Mouse (Mus musculus): Measurements from ENCODE around the gene Ptpn12. TPM values are rescaled to one million over a fixed set of nuclear protein-coding genes. Genes with fewer than 3 reads are reported as not detected.
"Not testable (repeated sequence)": the region's sequence is repeated elsewhere in the genome, so short reads cannot be mapped to it uniquely, and the experiment has no call there.

Ptpn12 gene
- polyA plus RNA-seq, 1 experiment from 2014 or later: 24.9 TPM

- no peak overlapping the region for H3K4me3 ChIP-seq (replicated peaks)
- peaks cover 32% of the 10 kb centered on the region for H3K4me1 ChIP-seq
- H3K27me3 ChIP-seq: no peaks in the 10 kb centered on the region
- no peaks in the 10 kb centered on the region for H3K9me3 ChIP-seq (replicated peaks)
- no peak for ATAC-seq (replicated peaks; ENCODE audit: low FRiP score)
- H3K9ac ChIP-seq: no peak overlapping the region
- no peaks in the 10 kb centered on the region for H3K36me3 ChIP-seq
- H3K4me2 ChIP-seq: no peak overlapping the region
- peak overlapping the region; percentile 43; the same call in 1 of the 2 replicates for H3K27ac ChIP-seq
- WGBS: 66% methylated on average over 13 of the region's 13 CpGs
Measured at GRCm38 (mm10) chr5:20944961-20945748, 110.6 kb downstream of the Ptpn12 start.

DNA sequence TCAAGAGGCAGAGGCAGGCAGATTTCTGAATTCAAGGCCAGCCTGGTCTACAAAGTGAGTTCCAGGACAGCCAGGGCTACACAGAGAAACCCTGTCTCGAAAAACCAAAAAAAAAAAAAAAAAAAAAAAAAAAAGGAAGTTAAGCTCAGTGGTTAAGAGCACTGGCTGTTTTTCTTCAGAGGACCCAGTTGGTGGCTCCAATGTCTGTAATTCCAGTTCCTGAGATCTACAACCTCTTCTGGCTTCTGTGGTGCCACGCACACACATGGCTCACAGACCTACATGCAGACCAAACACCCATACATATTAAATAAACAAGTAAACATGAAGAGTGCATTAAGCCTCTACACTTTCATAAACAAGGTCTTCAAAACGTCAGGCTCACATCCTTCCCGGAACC is 111.9 kb downstream of the Ptpn12 start:
- WGBS: 78% methylated on average over 3 of the region's 4 CpGs
- H3K27me3 ChIP-seq; H3K27ac ChIP-seq; H3K9ac ChIP-seq; H3K36me3 ChIP-seq; H3K4me2 ChIP-seq; ATAC-seq (replicated peaks; ENCODE audit: low FRiP score); H3K9me3 ChIP-seq (replicated peaks); H3K4me3 ChIP-seq (replicated peaks): not testable (repeated sequence)
- H3K4me1 ChIP-seq: peaks cover 30% of the 10 kb centered on the region

DNA sequence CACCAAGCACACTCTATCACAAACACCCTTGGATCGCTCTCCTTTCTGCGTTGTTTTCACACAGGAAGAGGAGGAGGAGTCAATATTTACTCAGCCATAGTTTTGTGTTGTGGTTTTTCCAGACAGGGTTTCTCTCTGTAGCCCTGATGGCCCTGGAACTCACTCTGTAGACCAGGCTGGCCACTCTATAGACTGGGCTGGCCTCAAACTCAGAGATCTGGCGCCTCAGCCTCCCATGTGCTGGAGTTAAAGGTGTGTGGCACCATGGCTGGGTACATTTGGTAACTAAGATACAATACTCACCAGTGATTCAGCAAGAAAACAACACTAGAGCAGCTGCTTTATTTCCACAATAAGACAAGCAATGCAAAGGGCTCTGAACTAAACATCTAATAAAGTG is 113.2 kb downstream of the Ptpn12 start:
- Histone ChIP-seq H3K27ac (no peak overlapping the region), H3K4me1 (peaks cover 30% of the 10 kb centered on the region), H3K9ac (no peak overlapping the region), H3K9me3 (replicated peaks) (no peaks in the 10 kb centered on the region), H3K27me3 (no peaks in the 10 kb centered on the region), H3K4me3 (replicated peaks) (no peak overlapping the region), H3K36me3 (no peaks in the 10 kb centered on the region), H3K4me2 (no peak overlapping the region)
- ATAC-seq (replicated peaks; ENCODE audit: low FRiP score): no peak
- WGBS: 83% methylated on average over 3 of the region's 3 CpGs

DNA sequence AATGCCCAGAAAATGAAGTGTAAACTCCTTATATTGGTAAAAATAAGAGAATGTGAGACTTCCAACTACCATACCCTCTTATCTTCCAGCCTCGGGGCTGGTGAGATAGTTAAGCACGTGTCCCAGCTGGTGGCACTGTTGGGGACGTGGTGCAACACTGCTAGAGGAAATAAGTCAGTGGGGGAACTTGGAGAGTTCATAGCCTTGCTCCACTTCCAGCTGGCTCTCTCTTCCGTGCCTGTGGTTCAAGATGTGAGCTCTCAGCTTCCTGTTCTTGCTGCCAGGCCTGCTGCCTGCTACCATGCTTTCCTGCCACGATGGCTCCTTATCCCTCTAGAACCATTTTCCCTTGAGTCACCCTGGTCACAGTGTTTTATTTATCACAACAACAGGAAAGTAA is 114.5 kb downstream of the Ptpn12 start:
- Histone ChIP-seq H3K4me3 (replicated peaks) (no peak overlapping the region), H3K27ac (no peak overlapping the region), H3K4me2 (no peak overlapping the region), H3K36me3 (no peaks in the 10 kb centered on the region), H3K9ac (no peak overlapping the region), H3K9me3 (replicated peaks) (no peaks in the 10 kb centered on the region), H3K27me3 (no peaks in the 10 kb centered on the region), H3K4me1 (peaks cover 28% of the 10 kb centered on the region)
- 0 out of 2 replicates have a peak, but pooled peaks have one; percentile 41 for ATAC-seq (replicated peaks; ENCODE audit: low FRiP score)
- 56% methylated on average over 5 of the region's 5 CpGs for WGBS

DNA sequence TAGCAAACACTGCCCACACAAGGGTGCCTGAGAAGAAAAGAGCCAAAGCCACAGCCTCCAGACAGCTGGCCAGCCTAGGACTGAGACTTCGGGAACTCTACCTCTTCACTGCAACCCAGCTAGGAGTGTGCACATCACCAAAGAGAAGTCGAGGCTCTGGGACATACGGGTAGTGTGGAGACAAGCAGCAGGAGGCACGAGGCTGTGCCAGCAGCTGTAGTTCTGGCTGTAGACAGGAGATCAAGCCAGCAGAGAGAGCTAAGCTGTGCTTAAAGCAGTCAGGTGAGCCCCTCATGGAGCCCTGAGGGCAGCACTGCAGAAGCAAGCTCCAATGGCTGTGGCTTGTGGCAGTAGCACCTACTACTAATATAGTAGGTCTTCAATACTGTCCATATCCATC is 115.0 kb downstream of the Ptpn12 start:
- ATAC-seq (replicated peaks; ENCODE audit: low FRiP score): no peak
- no peak overlapping the region for H3K4me2 ChIP-seq
- H3K9me3 ChIP-seq (replicated peaks): no peaks in the 10 kb centered on the region
- H3K4me3 ChIP-seq (replicated peaks): no peak overlapping the region
- H3K36me3 ChIP-seq: no peaks in the 10 kb centered on the region
- WGBS: 85% methylated on average over 4 of the region's 4 CpGs
- H3K27me3 ChIP-seq: no peaks in the 10 kb centered on the region
- no peak overlapping the region for H3K27ac ChIP-seq
- H3K4me1 ChIP-seq: peaks cover 32% of the 10 kb centered on the region
- H3K9ac ChIP-seq: no peak overlapping the region

DNA sequence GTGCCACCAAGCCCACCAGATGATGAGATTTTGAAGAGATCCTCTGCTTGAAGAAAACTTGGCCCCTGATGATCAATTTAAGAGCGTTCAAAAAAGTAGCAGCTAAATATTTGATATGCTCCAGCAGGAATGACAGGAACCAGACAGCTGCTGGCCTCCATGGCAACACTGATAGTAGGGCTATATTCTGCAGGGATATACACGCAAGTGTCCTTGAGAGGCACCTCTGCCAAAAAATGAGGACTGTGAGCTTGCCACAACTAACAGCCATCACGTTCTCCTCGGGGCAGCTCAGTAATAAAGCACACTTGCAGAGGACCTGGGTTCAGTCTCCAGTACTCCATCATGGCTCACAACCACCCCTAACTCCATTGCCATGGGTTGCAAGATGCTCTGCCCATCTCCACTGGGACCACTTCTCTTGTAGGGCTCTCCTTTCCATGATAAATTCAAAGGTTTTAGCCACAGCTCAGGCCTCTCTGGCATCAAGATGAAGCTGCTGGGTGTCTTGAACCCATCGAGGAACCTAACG is 115.6 kb downstream of the Ptpn12 start:
- Histone ChIP-seq H3K4me1 (peaks cover 30% of the 10 kb centered on the region), H3K27me3 (no peaks in the 10 kb centered on the region), H3K4me2 (no peak overlapping the region), H3K36me3 (no peaks in the 10 kb centered on the region), H3K27ac (no peak overlapping the region), H3K4me3 (replicated peaks) (no peak overlapping the region), H3K9ac (no peak overlapping the region), H3K9me3 (replicated peaks) (no peaks in the 10 kb centered on the region)
- ATAC-seq (replicated peaks; ENCODE audit: low FRiP score): no peak
- 93% methylated on average over 6 of the region's 6 CpGs for whole genome bisulfite sequencing

GRCm38 (mm10) chr5:20938523-20938922 is 117.2 kb downstream of the Ptpn12 start:
- H3K27me3 ChIP-seq: no peaks in the 10 kb centered on the region
- no peaks in the 10 kb centered on the region for H3K9me3 ChIP-seq (replicated peaks)
- no peak overlapping the region for H3K9ac ChIP-seq
- H3K27ac ChIP-seq: peak overlapping the region; percentile 23; the same call in 1 of the 2 replicates
- H3K4me1 ChIP-seq: peaks cover 28% of the 10 kb centered on the region
- H3K4me2 ChIP-seq: no peak overlapping the region
- no peak overlapping the region for H3K4me3 ChIP-seq (replicated peaks)
- WGBS: 73% methylated on average over 5 of the region's 5 CpGs
- H3K36me3 ChIP-seq: no peaks in the 10 kb centered on the region
- 0 out of 2 replicates have a peak, but pooled peaks have one; percentile 31 for ATAC-seq (replicated peaks; ENCODE audit: low FRiP score)

Other genes starting within 250 kb of the Ptpn12 start
- 14.9 and 17.2 TPM in 2 replicates for gene Phtf2, start 173.8 kb downstream of the Ptpn12 start, polyA plus RNA-seq (2015; fragmentation: Nextera tagmentation; extraction: Ambion mirVana)
- 51.2 and 55.6 TPM in 2 replicates for gene Tmem60, start 173.7 kb downstream of the Ptpn12 start, polyA plus RNA-seq (2015; fragmentation: Nextera tagmentation; extraction: Ambion mirVana)
- gene Rsbn1l, start 99.5 kb downstream of the Ptpn12 start, polyA plus RNA-seq (2015; fragmentation: Nextera tagmentation; extraction: Ambion mirVana): 5.6 and 6.4 TPM in 2 replicates
- gene Gsap, start 130.3 kb upstream of the Ptpn12 start, polyA plus RNA-seq (2015; fragmentation: Nextera tagmentation; extraction: Ambion mirVana): 1.6 and 2.0 TPM in 2 replicates

Data from kidney, embryonic 15.5 days (tissue).